ENCODE assay signal across 12 mouse cellular contexts in genomic region chr8:122520611-122521010, GRCm38 (mm10). TPM values are rescaled to one million over a fixed set of nuclear protein-coding genes. Genes with fewer than 3 reads are reported as not detected.
DNase-seq lines count a peak whose midpoint lies in the region; ATAC-seq and TF ChIP-seq lines count a peak whose summit lies in the region.
"Had no signal": no experiment of that assay in that cellular context is flagged by ENCODE, and none has a peak within 500 bp of the region (broad histone marks: within the 10 kb centered on the region; RNA-seq: fewer than 3 reads in every experiment).

No protein-coding gene starts in this region.

- no peaks in the 10 kb centered on the region for H3K27me3 ChIP-seq in heart, embryonic 13.5 days (replicated peaks)
- no peaks in the 10 kb centered on the region for H3K27me3 ChIP-seq in lung, embryonic 16.5 days (ENCODE audit: control insufficient read depth, insufficient read depth, low read depth, low read length)
- no peaks in the 10 kb centered on the region for H3K27me3 ChIP-seq in embryonic facial prominence, embryonic 15.5 days
- no peaks in the 10 kb centered on the region for H3K27me3 ChIP-seq in liver, embryonic 16.5 days (ENCODE audit: control insufficient read depth, insufficient read depth, low read depth, low read length)
- no peaks in the 10 kb centered on the region for H3K27me3 ChIP-seq in thymus, adult 2 months (ENCODE audit: control insufficient read depth, insufficient read depth, low read length)
- H3K27me3 ChIP-seq: embryonic facial prominence, embryonic 12.5 days had no signal

- whole genome bisulfite sequencing in heart, embryonic 13.5 days: 54% methylated on average over 11 of the region's 11 CpGs
- 74% methylated on average over 11 of the region's 11 CpGs for WGBS in lung, embryonic 16.5 days
- 76% methylated on average over 11 of the region's 11 CpGs for WGBS in embryonic facial prominence, embryonic 15.5 days
- WGBS in liver, embryonic 16.5 days (ENCODE audit: insufficient replicate concordance): 56% methylated on average over 11 of the region's 11 CpGs
- WGBS in thymus, adult 2 months: 96% methylated on average over 11 of the region's 11 CpGs

- no peak overlapping the region for H3K4me2 ChIP-seq in heart, embryonic 13.5 days
- H3K4me2 ChIP-seq in lung, embryonic 16.5 days (ENCODE audit: low read depth, low read length): no peak overlapping the region
- no peak overlapping the region for H3K4me2 ChIP-seq in embryonic facial prominence, embryonic 15.5 days (replicated peaks)
- no peak overlapping the region for H3K4me2 ChIP-seq in liver, embryonic 16.5 days (ENCODE audit: low read depth, low read length)
- H3K4me2 ChIP-seq: embryonic facial prominence, embryonic 12.5 days had no signal

- no peaks in the 10 kb centered on the region for H3K9me3 ChIP-seq in heart, embryonic 13.5 days
- H3K9me3 ChIP-seq in lung, embryonic 16.5 days (ENCODE audit: control insufficient read depth, low read length): no peaks in the 10 kb centered on the region
- no peaks in the 10 kb centered on the region for H3K9me3 ChIP-seq in embryonic facial prominence, embryonic 15.5 days (replicated peaks)
- no peaks in the 10 kb centered on the region for H3K9me3 ChIP-seq in liver, embryonic 16.5 days (replicated peaks; ENCODE audit: control insufficient read depth, low read length)
- H3K9me3 ChIP-seq: embryonic facial prominence, embryonic 12.5 days had no signal

- no peak for ATAC-seq in heart, embryonic 13.5 days (ENCODE audit: extremely low read depth, insufficient number of reproducible peaks, low FRiP score, low TSS enrichment)
- no peak for ATAC-seq in lung, embryonic 16.5 days (ENCODE audit: low read depth)
- no peak for ATAC-seq in embryonic facial prominence, embryonic 15.5 days (ENCODE audit: insufficient number of reproducible peaks, low FRiP score, low TSS enrichment, low read depth)
- no peak for ATAC-seq in liver, embryonic 16.5 days (ENCODE audit: low read depth)
- ATAC-seq: forebrain, embryonic 16.5 days had no signal

- no peak for DNase-seq in heart, postnatal 4 days
- no peak for DNase-seq in lung, adult 18-20 months
- DNase-seq in thymus, adult 2 months: no peak
- DNase-seq in spleen, postnatal 10 days (ENCODE audit: low spot score in 2 of 2): no peak
- DNase-seq: cerebellum, adult 2 months; kidney, adult 11 months had no signal

- TF ChIP-seq POLR2A in thymus, adult 2 months (IDR thresholded peaks at IDR 0.05; ENCODE audit: control insufficient read depth, extremely low read depth, insufficient read depth, low read length, poor library complexity): no peak

- H3K9ac ChIP-seq in heart, embryonic 13.5 days: peak overlapping the region; percentile 17; the same call in 1 of the 2 replicates
- peak overlapping the region; percentile 42; the same call in 1 of the 2 replicates for H3K9ac ChIP-seq in lung, embryonic 16.5 days (ENCODE audit: low read length)
- no peak overlapping the region for H3K9ac ChIP-seq in embryonic facial prominence, embryonic 15.5 days
- no peak overlapping the region for H3K9ac ChIP-seq in liver, embryonic 16.5 days (ENCODE audit: low read depth, low read length)
- H3K9ac ChIP-seq: embryonic facial prominence, embryonic 12.5 days had no signal

- H3K27ac ChIP-seq in heart, embryonic 13.5 days (replicated peaks): peak overlapping the region; percentile 85
- H3K27ac ChIP-seq in lung, embryonic 16.5 days (ENCODE audit: low read length): peak overlapping the region; percentile 87
- 0 out of 2 replicates have a peak overlapping the region, but pooled peaks have one; percentile 22 for H3K27ac ChIP-seq in embryonic facial prominence, embryonic 15.5 days (replicated peaks)
- H3K27ac ChIP-seq in liver, embryonic 16.5 days (ENCODE audit: low read length): 0 out of 2 replicates have a peak overlapping the region, but pooled peaks have one; percentile 46
- no peak overlapping the region for H3K27ac ChIP-seq in thymus, adult 2 months (ENCODE audit: control insufficient read depth, insufficient read depth, low read length)
- H3K27ac ChIP-seq: embryonic facial prominence, embryonic 12.5 days had no signal

- peaks cover 89% of the 10 kb centered on the region for H3K4me1 ChIP-seq in heart, embryonic 13.5 days
- peaks cover 67% of the 10 kb centered on the region for H3K4me1 ChIP-seq in lung, embryonic 16.5 days (replicated peaks; ENCODE audit: control insufficient read depth, insufficient read depth, low read length)
- H3K4me1 ChIP-seq in embryonic facial prominence, embryonic 15.5 days: peaks cover 52% of the 10 kb centered on the region
- H3K4me1 ChIP-seq in liver, embryonic 16.5 days (ENCODE audit: control insufficient read depth, low read depth, low read length): peaks cover 65% of the 10 kb centered on the region
- no peaks in the 10 kb centered on the region; the same call in 1 of the 2 replicates for H3K4me1 ChIP-seq in thymus, adult 2 months (replicated peaks; ENCODE audit: control insufficient read depth, insufficient read depth, low read length)

- TF ChIP-seq CTCF in thymus, adult 2 months (IDR thresholded peaks at IDR 0.05; ENCODE audit: borderline replicate concordance, control insufficient read depth, extremely low read depth, insufficient read depth, low read length, poor library complexity): no peak

- H3K36me3 ChIP-seq in heart, embryonic 13.5 days: 0 out of 2 replicates have a peak, but pooled peaks cover 4% of the 10 kb centered on the region
- no peaks in the 10 kb centered on the region for H3K36me3 ChIP-seq in lung, embryonic 16.5 days (ENCODE audit: control insufficient read depth, insufficient read depth, low read length)
- no peaks in the 10 kb centered on the region for H3K36me3 ChIP-seq in embryonic facial prominence, embryonic 15.5 days
- H3K36me3 ChIP-seq in liver, embryonic 16.5 days (ENCODE audit: control insufficient read depth, insufficient read depth): no peaks in the 10 kb centered on the region
- no peaks in the 10 kb centered on the region for H3K36me3 ChIP-seq in thymus, adult 2 months (ENCODE audit: control insufficient read depth, insufficient read depth, low read length)
- H3K36me3 ChIP-seq: embryonic facial prominence, embryonic 12.5 days had no signal

- H3K4me3 ChIP-seq in heart, embryonic 13.5 days: no peak overlapping the region
- no peak overlapping the region for H3K4me3 ChIP-seq in lung, embryonic 16.5 days (ENCODE audit: low read length)
- H3K4me3 ChIP-seq in embryonic facial prominence, embryonic 15.5 days (replicated peaks): no peak overlapping the region
- H3K4me3 ChIP-seq in liver, embryonic 16.5 days (ENCODE audit: low read depth, low read length): no peak overlapping the region
- H3K4me3 ChIP-seq in thymus, adult 2 months (ENCODE audit: control insufficient read depth, insufficient read depth, low read length): no peak overlapping the region
- H3K4me3 ChIP-seq: embryonic facial prominence, embryonic 12.5 days had no signal

RNA-seq across cellular contexts. Expression of gene Piezo1, which starts 30.5 kb away (rescaled TPM):
- 12.9 and 15.4 TPM in 2 replicates for polyA plus RNA-seq in heart, embryonic 13.5 days (2015; fragmentation: Nextera tagmentation; extraction: Ambion mirVana)
- total RNA-seq in heart, postnatal 4 days (2021): 10 to 100 TPM; 53.7 to 55.4 TPM
- polyA plus RNA-seq in lung, embryonic 16.5 days (2015; fragmentation: Nextera tagmentation; extraction: Ambion mirVana): 23.3 and 30.0 TPM in 2 replicates
- polyA plus RNA-seq in embryonic facial prominence, embryonic 15.5 days (2015; fragmentation: Nextera tagmentation; extraction: Ambion mirVana): 14.3 and 16.7 TPM in 2 replicates
- 11.3 and 15.5 TPM in 2 replicates for polyA plus RNA-seq in liver, embryonic 16.5 days (2015; fragmentation: Nextera tagmentation; extraction: Ambion mirVana)
- 93.6 and 106 TPM in 2 replicates for polyA plus RNA-seq in thymus, adult 2 months (2012; rRNA removed)

RNA-seq across cellular contexts. Expression of gene Ctu2, which starts 44.7 kb away (rescaled TPM):
- polyA plus RNA-seq in heart, embryonic 13.5 days (2015; fragmentation: Nextera tagmentation; extraction: Ambion mirVana): 23.9 and 29.6 TPM in 2 replicates
- 10 to 100 TPM; 16.2 to 22.4 TPM for total RNA-seq in heart, postnatal 4 days (2021)
- 34.7 and 36.9 TPM in 2 replicates for polyA plus RNA-seq in lung, embryonic 16.5 days (2015; fragmentation: Nextera tagmentation; extraction: Ambion mirVana)
- polyA plus RNA-seq in embryonic facial prominence, embryonic 15.5 days (2015; fragmentation: Nextera tagmentation; extraction: Ambion mirVana): 46.4 and 49.7 TPM in 2 replicates
- polyA plus RNA-seq in liver, embryonic 16.5 days (2015; fragmentation: Nextera tagmentation; extraction: Ambion mirVana): 9.6 and 12.7 TPM in 2 replicates
- polyA plus RNA-seq in thymus, adult 2 months (2012; rRNA removed): 118 and 136 TPM in 2 replicates

RNA-seq across cellular contexts. Expression of gene Rnf166, which starts 44.7 kb away (rescaled TPM):
- polyA plus RNA-seq in heart, embryonic 13.5 days (2015; fragmentation: Nextera tagmentation; extraction: Ambion mirVana): 33.2 and 42.0 TPM in 2 replicates
- 10 to 100 TPM; 24.3 to 27.4 TPM for total RNA-seq in heart, postnatal 4 days (2021)
- 38.1 and 40.1 TPM in 2 replicates for polyA plus RNA-seq in lung, embryonic 16.5 days (2015; fragmentation: Nextera tagmentation; extraction: Ambion mirVana)
- 53.2 and 54.6 TPM in 2 replicates for polyA plus RNA-seq in embryonic facial prominence, embryonic 15.5 days (2015; fragmentation: Nextera tagmentation; extraction: Ambion mirVana)
- polyA plus RNA-seq in liver, embryonic 16.5 days (2015; fragmentation: Nextera tagmentation; extraction: Ambion mirVana): 12.7 and 14.0 TPM in 2 replicates
- 273 and 296 TPM in 2 replicates for polyA plus RNA-seq in thymus, adult 2 months (2012; rRNA removed)

RNA-seq across cellular contexts. Expression of gene Cdt1, which starts 47.2 kb away (rescaled TPM):
- 31.0 and 34.6 TPM in 2 replicates for polyA plus RNA-seq in heart, embryonic 13.5 days (2015; fragmentation: Nextera tagmentation; extraction: Ambion mirVana)
- total RNA-seq in heart, postnatal 4 days (2021): 10 to 100 TPM; 36.5 to 38.2 TPM
- 39.1 and 41.1 TPM in 2 replicates for polyA plus RNA-seq in lung, embryonic 16.5 days (2015; fragmentation: Nextera tagmentation; extraction: Ambion mirVana)
- polyA plus RNA-seq in embryonic facial prominence, embryonic 15.5 days (2015; fragmentation: Nextera tagmentation; extraction: Ambion mirVana): 32.5 and 36.2 TPM in 2 replicates
- 34.7 and 41.1 TPM in 2 replicates for polyA plus RNA-seq in liver, embryonic 16.5 days (2015; fragmentation: Nextera tagmentation; extraction: Ambion mirVana)
- polyA plus RNA-seq in thymus, adult 2 months (2012; rRNA removed): 136 and 210 TPM in 2 replicates

RNA-seq across cellular contexts. Expression of gene Aprt, which starts 56.1 kb away (rescaled TPM):
- 251 and 271 TPM in 2 replicates for polyA plus RNA-seq in heart, embryonic 13.5 days (2015; fragmentation: Nextera tagmentation; extraction: Ambion mirVana)
- 10 to 100 TPM; 58.5 to 58.8 TPM for total RNA-seq in heart, postnatal 4 days (2021)
- 279 and 290 TPM in 2 replicates for polyA plus RNA-seq in lung, embryonic 16.5 days (2015; fragmentation: Nextera tagmentation; extraction: Ambion mirVana)
- 298 and 312 TPM in 2 replicates for polyA plus RNA-seq in embryonic facial prominence, embryonic 15.5 days (2015; fragmentation: Nextera tagmentation; extraction: Ambion mirVana)
- 196 and 204 TPM in 2 replicates for polyA plus RNA-seq in liver, embryonic 16.5 days (2015; fragmentation: Nextera tagmentation; extraction: Ambion mirVana)
- 119 and 136 TPM in 2 replicates for polyA plus RNA-seq in thymus, adult 2 months (2012; rRNA removed)

Comparison
In these comparisons a context has a peak if more than half of its experiments do, and no peak if none do; other contexts are left out.
1. H3K9ac ChIP-seq: peak in heart, embryonic 13.5 days (single experiment) and lung, embryonic 16.5 days (single experiment); none in embryonic facial prominence, embryonic 15.5 days (single experiment) and liver, embryonic 16.5 days (single experiment).